Mouse (Mus musculus): ENCODE measurements around the gene Olfr432. TPM values are rescaled to one million over a fixed set of nuclear protein-coding genes. Genes with fewer than 3 reads are reported as not detected.

Olfr432 gene
- polyA plus RNA-seq, 1 experiment = not detected

- no peaks in the 10 kb centered on the region for H3K9me3 ChIP-seq (ENCODE audit: control insufficient read depth, low read length)
- H3K36me3 ChIP-seq (ENCODE audit: control insufficient read depth) = no peaks in the 10 kb centered on the region
- TF ChIP-seq GATA1 (IDR thresholded peaks at IDR 0.05; ENCODE audit: low read length) (no peak), TAL1 (IDR thresholded peaks at IDR 0.05; ENCODE audit: low read length) (no peak)
- H3K4me3 ChIP-seq (replicated peaks) = no peak overlapping the region
- H3K4me1 ChIP-seq (ENCODE audit: control insufficient read depth) = no peaks in the 10 kb centered on the region
- no peaks in the 10 kb centered on the region for H3K27me3 ChIP-seq (ENCODE audit: control insufficient read depth)
Measured at GRCm38 (mm10) chr1:174050532-174050931, 1.5 kb downstream of the Olfr432 start.

GRCm38 (mm10) chr1:174051515-174051914, 2.5 kb downstream of the Olfr432 start:
- no peaks in the 10 kb centered on the region for H3K9me3 ChIP-seq (ENCODE audit: control insufficient read depth, low read length)
- H3K27me3 ChIP-seq (ENCODE audit: control insufficient read depth) = no peaks in the 10 kb centered on the region
- H3K4me3 ChIP-seq (replicated peaks) = no peak overlapping the region
- no peaks in the 10 kb centered on the region for H3K36me3 ChIP-seq (ENCODE audit: control insufficient read depth)
- TF ChIP-seq TAL1 (IDR thresholded peaks at IDR 0.05; ENCODE audit: low read length) (no peak), GATA1 (IDR thresholded peaks at IDR 0.05; ENCODE audit: low read length) (no peak)
- no peaks in the 10 kb centered on the region for H3K4me1 ChIP-seq (ENCODE audit: control insufficient read depth)

DNA sequence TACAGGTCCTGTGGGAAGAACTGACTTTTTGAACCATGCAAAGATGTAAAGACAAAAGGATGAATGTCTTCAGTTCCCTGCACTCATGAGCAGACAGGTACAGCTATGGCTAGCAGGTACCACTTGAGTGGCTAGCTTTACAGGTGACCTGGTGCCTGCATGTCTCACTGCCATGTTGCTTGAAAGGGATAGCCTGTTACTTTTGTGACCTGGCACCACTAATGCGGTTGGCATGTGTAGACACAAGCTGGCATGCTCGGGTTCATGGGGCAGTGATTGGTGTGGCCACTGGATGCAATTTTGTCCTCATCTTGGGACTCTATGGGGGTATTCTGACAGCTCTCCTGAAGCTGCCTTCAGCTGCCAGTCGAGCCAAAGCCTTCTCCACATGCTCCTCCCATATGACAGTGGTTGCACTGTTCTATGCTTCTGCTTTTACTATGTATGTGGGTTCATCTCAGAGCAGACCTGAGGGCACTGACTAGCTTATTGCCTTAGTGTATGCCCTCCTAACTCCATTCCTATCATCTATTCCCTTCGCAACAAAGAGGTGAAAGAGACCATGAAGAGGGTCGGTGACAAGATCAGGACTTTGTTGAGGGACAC, 3.0 kb downstream of the Olfr432 start:
- Histone ChIP-seq H3K27me3 (ENCODE audit: control insufficient read depth) (no peaks in the 10 kb centered on the region), H3K36me3 (ENCODE audit: control insufficient read depth) (no peaks in the 10 kb centered on the region), H3K4me3 (replicated peaks) (no peak overlapping the region), H3K9me3 (ENCODE audit: control insufficient read depth, low read length) (no peaks in the 10 kb centered on the region), H3K4me1 (ENCODE audit: control insufficient read depth) (no peaks in the 10 kb centered on the region)
- TF ChIP-seq TAL1 (IDR thresholded peaks at IDR 0.05; ENCODE audit: low read length) (no peak), GATA1 (IDR thresholded peaks at IDR 0.05; ENCODE audit: low read length) (no peak)

- Histone ChIP-seq H3K4me3 (replicated peaks) (no peak overlapping the region), H3K9me3 (ENCODE audit: control insufficient read depth, low read length) (no peaks in the 10 kb centered on the region), H3K27me3 (ENCODE audit: control insufficient read depth) (no peaks in the 10 kb centered on the region), H3K36me3 (ENCODE audit: control insufficient read depth) (no peaks in the 10 kb centered on the region), H3K4me1 (ENCODE audit: control insufficient read depth) (no peaks in the 10 kb centered on the region)
- no peak for TF ChIP-seq TAL1 (IDR thresholded peaks at IDR 0.05; ENCODE audit: low read length)
- no peak for TF ChIP-seq GATA1 (IDR thresholded peaks at IDR 0.05; ENCODE audit: low read length)
Measured at GRCm38 (mm10) chr1:174052981-174053380, 4.0 kb downstream of the Olfr432 start.

- Histone ChIP-seq H3K4me1 (ENCODE audit: control insufficient read depth) (no peaks in the 10 kb centered on the region), H3K27me3 (ENCODE audit: control insufficient read depth) (no peaks in the 10 kb centered on the region), H3K4me3 (replicated peaks) (no peak overlapping the region), H3K9me3 (ENCODE audit: control insufficient read depth, low read length) (no peaks in the 10 kb centered on the region), H3K36me3 (ENCODE audit: control insufficient read depth) (no peaks in the 10 kb centered on the region)
- TF ChIP-seq TAL1 (IDR thresholded peaks at IDR 0.05; ENCODE audit: low read length) (no peak), GATA1 (IDR thresholded peaks at IDR 0.05; ENCODE audit: low read length) (no peak)
Measured at GRCm38 (mm10) chr1:174055248-174055647, 6.2 kb downstream of the Olfr432 start.

GRCm38 (mm10) chr1:174066305-174066704, 17.3 kb downstream of the Olfr432 start, which contains the start of gene Olfr430:
Gene Olfr430, plus strand, starts transcription at chr1:174066605.
- H3K9me3 ChIP-seq (ENCODE audit: control insufficient read depth, low read length) = no peaks in the 10 kb centered on the region
- no peaks in the 10 kb centered on the region for H3K36me3 ChIP-seq (ENCODE audit: control insufficient read depth)
- H3K4me1 ChIP-seq (ENCODE audit: control insufficient read depth) = no peaks in the 10 kb centered on the region
- no peaks in the 10 kb centered on the region for H3K27me3 ChIP-seq (ENCODE audit: control insufficient read depth)
- H3K4me3 ChIP-seq (replicated peaks) = no peak within 1 kb of the TSS
- TF ChIP-seq TAL1 (IDR thresholded peaks at IDR 0.05; ENCODE audit: low read length) (no peak), GATA1 (IDR thresholded peaks at IDR 0.05; ENCODE audit: low read length) (no peak)

DNA sequence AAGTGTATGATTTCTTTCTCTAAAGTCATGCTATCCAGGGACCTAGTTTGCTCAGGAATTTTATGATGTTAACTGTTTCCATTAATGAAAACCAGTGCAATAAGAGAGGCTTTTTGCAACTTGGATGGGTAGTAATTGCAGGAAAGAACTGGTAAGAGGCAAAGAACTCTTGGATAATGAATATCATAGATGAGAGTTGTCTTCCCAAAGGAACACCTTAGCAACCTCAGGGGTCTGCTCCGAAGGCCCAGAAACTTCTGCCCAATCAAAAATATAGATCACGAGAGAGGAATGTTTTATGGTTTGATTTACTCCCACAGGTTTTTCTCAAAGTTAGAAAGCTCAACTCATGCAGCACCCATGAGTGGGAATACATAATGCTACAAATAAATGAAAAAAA, 35.0 kb downstream of the Olfr432 start, which contains the start of gene Olfr429:
Gene Olfr429 (plus strand): TSS at position 301 of the 400 bp plus-strand sequence.
- Histone ChIP-seq H3K9me3 (ENCODE audit: control insufficient read depth, low read length) (no peaks in the 10 kb centered on the region), H3K27me3 (ENCODE audit: control insufficient read depth) (no peaks in the 10 kb centered on the region), H3K4me3 (replicated peaks) (no peak within 1 kb of the TSS), H3K36me3 (ENCODE audit: control insufficient read depth) (no peaks in the 10 kb centered on the region), H3K4me1 (ENCODE audit: control insufficient read depth) (no peaks in the 10 kb centered on the region)
- TF ChIP-seq GATA1 (IDR thresholded peaks at IDR 0.05; ENCODE audit: low read length) (no peak), TAL1 (IDR thresholded peaks at IDR 0.05; ENCODE audit: low read length) (no peak)

GRCm38 (mm10) chr1:174096591-174096990, 47.6 kb downstream of the Olfr432 start, which contains the start of gene Olfr427:
Gene Olfr427, plus strand, starts transcription at chr1:174096891.
- no peaks in the 10 kb centered on the region for H3K36me3 ChIP-seq (ENCODE audit: control insufficient read depth)
- no peaks in the 10 kb centered on the region for H3K27me3 ChIP-seq (ENCODE audit: control insufficient read depth)
- H3K9me3 ChIP-seq (ENCODE audit: control insufficient read depth, low read length) = no peaks in the 10 kb centered on the region
- no peak within 1 kb of the TSS for H3K4me3 ChIP-seq (replicated peaks)
- TF ChIP-seq GATA1 (IDR thresholded peaks at IDR 0.05; ENCODE audit: low read length) (no peak), TAL1 (IDR thresholded peaks at IDR 0.05; ENCODE audit: low read length) (no peak)
- no peaks in the 10 kb centered on the region for H3K4me1 ChIP-seq (ENCODE audit: control insufficient read depth)

DNA sequence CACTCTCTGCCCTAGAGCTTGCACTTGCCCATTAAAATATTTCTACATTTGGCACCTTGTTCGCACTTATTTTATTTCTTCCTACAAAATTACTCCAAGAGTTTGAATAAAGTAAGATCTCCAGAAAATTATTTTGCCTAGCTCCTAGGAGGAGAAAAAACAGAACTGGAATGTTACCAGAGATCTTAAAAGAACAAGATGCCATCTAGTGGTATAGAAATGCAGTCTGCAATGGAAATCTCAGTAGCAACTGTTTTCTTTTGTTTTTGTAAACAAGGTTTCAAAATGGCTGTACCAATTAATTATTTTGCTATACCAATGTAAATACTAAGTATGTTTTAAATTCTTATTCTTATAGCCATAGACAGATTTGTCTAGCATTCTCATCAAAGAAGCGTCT, 54.7 kb downstream of the Olfr432 start:
- Histone ChIP-seq H3K4me3 (replicated peaks) (no peak overlapping the region), H3K27me3 (ENCODE audit: control insufficient read depth) (no peaks in the 10 kb centered on the region), H3K4me1 (ENCODE audit: control insufficient read depth) (no peaks in the 10 kb centered on the region), H3K36me3 (ENCODE audit: control insufficient read depth) (no peaks in the 10 kb centered on the region), H3K9me3 (ENCODE audit: control insufficient read depth, low read length) (no peaks in the 10 kb centered on the region)
- TF ChIP-seq GATA1 (IDR thresholded peaks at IDR 0.05; ENCODE audit: low read length) (no peak), TAL1 (IDR thresholded peaks at IDR 0.05; ENCODE audit: low read length) (no peak)

Other genes starting within 250 kb of the Olfr432 start
- gene Ifi211, start 136.2 kb upstream of the Olfr432 start, polyA plus RNA-seq (2012) = not detected in 2 replicates
- gene Mndal, start 106.7 kb upstream of the Olfr432 start, polyA plus RNA-seq (2012) = not detected in 2 replicates
- gene Ifi203, start 106.5 kb upstream of the Olfr432 start, polyA plus RNA-seq (2012) = 0.02 TPM in 1 of 2 replicates, not detected in the other
- not detected in 2 replicates for gene Ifi202b, start 66.5 kb upstream of the Olfr432 start, polyA plus RNA-seq (2012)
- not detected in 2 replicates for gene Ifi205, start 17.4 kb upstream of the Olfr432 start, polyA plus RNA-seq (2012)
- not detected in 2 replicates for gene Olfr433, start 8.5 kb upstream of the Olfr432 start, polyA plus RNA-seq (2012)
- not detected in 2 replicates for gene Olfr430, start 17.4 kb downstream of the Olfr432 start, polyA plus RNA-seq (2012)
- not detected in 2 replicates for gene Olfr429, start 35.1 kb downstream of the Olfr432 start, polyA plus RNA-seq (2012)
- not detected in 2 replicates for gene Olfr427, start 47.7 kb downstream of the Olfr432 start, polyA plus RNA-seq (2012)
- not detected in 2 replicates for gene Olfr231, start 72.0 kb downstream of the Olfr432 start, polyA plus RNA-seq (2012)
- gene Olfr424, start 82.3 kb downstream of the Olfr432 start, polyA plus RNA-seq (2012) = not detected in 2 replicates
- gene Olfr420, start 106.4 kb downstream of the Olfr432 start, polyA plus RNA-seq (2012) = not detected in 2 replicates
- 3.5 and 4.1 TPM in 2 replicates for gene Spta1, start 123.6 kb downstream of the Olfr432 start, polyA plus RNA-seq (2012)
- gene Olfr419, start 202.9 kb downstream of the Olfr432 start, polyA plus RNA-seq (2012) = not detected in 2 replicates